Mouse (Mus musculus) thymus, adult 2 months (tissue): Measurements from ENCODE around the gene Galc. TPM values are rescaled to one million over a fixed set of nuclear protein-coding genes. Genes with fewer than 3 reads are reported as not detected.

ENCODE experiments used
- DNase-seq: peaks from one replicate; pipeline ENCODE4 v3.0.0; 2021
- H3K27ac ChIP-seq: fragments of 200-500 bp; 2 replicates; pipeline ENCODE4 v1.5.1; 2012; ENCODE audit warnings: low read length, control low read depth; ENCODE audit not compliant: control insufficient read depth, insufficient read depth
- H3K27me3 ChIP-seq: fragments of 200-500 bp; 2 replicates; pipeline ENCODE4 v1.6.1; 2012; ENCODE audit warnings: mild to moderate bottlenecking, low read length, moderate library complexity, mixed read lengths; ENCODE audit not compliant: control insufficient read depth, insufficient read depth
- H3K36me3 ChIP-seq: fragments of 200-500 bp; 2 replicates; pipeline ENCODE4 v1.6.1; 2012; ENCODE audit warnings: mild to moderate bottlenecking, low read length, moderate library complexity; ENCODE audit not compliant: control insufficient read depth, insufficient read depth
- H3K4me1 ChIP-seq: fragments of 200-500 bp; replicated peaks from 2 replicates; pipeline ENCODE4 v1.6.1; 2012; ENCODE audit warnings: low read length; ENCODE audit not compliant: control insufficient read depth, insufficient read depth
- H3K4me3 ChIP-seq: fragments of 200-500 bp; 2 replicates; pipeline ENCODE4 v1.5.1; 2012; ENCODE audit warnings: mild to moderate bottlenecking, low read length, control low read depth, moderate library complexity; ENCODE audit not compliant: control insufficient read depth, insufficient read depth
- CTCF ChIP-seq: fragments of 200-500 bp; IDR thresholded peaks from 2 replicates; pipeline ENCODE4 v1.5.1; 2012; ENCODE audit warnings: mild to moderate bottlenecking, control low read depth, low read length, moderate library complexity, borderline replicate concordance; ENCODE audit not compliant: control insufficient read depth, poor library complexity, insufficient read depth; ENCODE audit errors: extremely low read depth
- POLR2A ChIP-seq: fragments of 200-500 bp; IDR thresholded peaks from 2 replicates; pipeline ENCODE4 v1.6.1; 2012; ENCODE audit warnings: mild to moderate bottlenecking, low read length, control low read depth, moderate library complexity; ENCODE audit not compliant: control insufficient read depth, poor library complexity, insufficient read depth; ENCODE audit errors: extremely low read depth
- WGBS: fragments of 180-500 bp; shearing (Covaris S2); methylation state at CpG from one replicate; pipeline ENCODE4 v1.1.7; 2018; 5-methylcytosine and 5-hydroxymethylcytosine counted together
- polyA plus RNA-seq: library from polyadenylated mRNA; depleted of rRNA; stranded (reverse); fragments of >200 nt; gene quantifications from 2 replicates; pipeline ENCODE4 v1.2.3, GENCODE M21; 2012; rRNA removed

Gene Galc
- polyA plus RNA-seq, 1 experiment: 9.3 TPM

- Histone ChIP-seq H3K27ac (no peak overlapping the region), H3K27me3 (no peaks in the 10 kb centered on the region), H3K4me1 (no peaks in the 10 kb centered on the region), H3K4me3 (no peak overlapping the region), H3K36me3 (no peaks in the 10 kb centered on the region)
- no peak for DNase-seq
- TF ChIP-seq CTCF: no peak
- no peak for TF ChIP-seq POLR2A
- WGBS: 97% methylated on average over 3 of the region's 3 CpGs
Measured at GRCm38 (mm10) chr12:98161901-98162300, 97.4 kb downstream of the Galc start.

GRCm38 (mm10) chr12:98160867-98161266 lies 98.4 kb downstream of the Galc start:
- WGBS: 94% methylated on average over 6 of the region's 6 CpGs
- TF ChIP-seq POLR2A (no peak), CTCF (no peak)
- Histone ChIP-seq H3K4me1 (no peaks in the 10 kb centered on the region), H3K4me3 (no peak overlapping the region), H3K27me3 (no peaks in the 10 kb centered on the region), H3K36me3 (no peaks in the 10 kb centered on the region), H3K27ac (no peak overlapping the region)
- DNase-seq: no peak

Other genes with a start within 250 kb of the Galc start
- gene Gpr65, start 9.2 kb upstream of the Galc start, polyA plus RNA-seq: 11.2 and 15.1 TPM in 2 replicates